Mouse (Mus musculus) lung, postnatal 0 days (tissue): Measurements from ENCODE around the gene Pex10. TPM values are rescaled to one million over a fixed set of nuclear protein-coding genes. Genes with fewer than 3 reads are reported as not detected.

Experiments
- ATAC-seq: fragments of 200-750 bp; cut with Nextera tagmentation; 2 replicates; pipeline ENCODE4 v1.8.0; 2017; ENCODE audit warnings: moderate library complexity
- DNase-seq: peaks from one replicate; pipeline ENCODE4 v3.0.0-alpha.2; 2016; ENCODE audit warnings: low spot score
- H3K27ac ChIP-seq: fragments of 300-500 bp; sonication (generic); 2 replicates; pipeline ENCODE4 v1.5.1; 2014; ENCODE audit warnings: antibody characterized with exemption, mild to moderate bottlenecking, low read length, mixed read lengths
- H3K27me3 ChIP-seq: fragments of 300-500 bp; sonication (generic); replicated peaks from 2 replicates; pipeline ENCODE4 v1.6.1; 2014; ENCODE audit warnings: low read length, mixed read lengths; ENCODE audit not compliant: insufficient read depth
- H3K36me3 ChIP-seq: fragments of 300-500 bp; sonication (generic); 2 replicates; pipeline ENCODE4 v1.6.1; 2014; ENCODE audit warnings: low read length, mixed read lengths; ENCODE audit not compliant: insufficient read depth
- H3K4me1 ChIP-seq: fragments of 300-500 bp; sonication (generic); 2 replicates; pipeline ENCODE4 v1.6.1; 2014; ENCODE audit warnings: antibody characterized with exemption, low read depth, low read length, mixed read lengths; ENCODE audit not compliant: insufficient read depth
- H3K4me2 ChIP-seq: fragments of 300-500 bp; sonication (generic); replicated peaks from 2 replicates; pipeline ENCODE4 v1.6.1; 2014; ENCODE audit warnings: low read depth, mild to moderate bottlenecking, low read length, moderate library complexity, mixed read lengths
- H3K4me3 ChIP-seq: fragments of 300-500 bp; sonication (generic); 2 replicates; pipeline ENCODE4 v1.5.1; 2014; ENCODE audit warnings: low read depth, low read length
- H3K9ac ChIP-seq: fragments of 300-500 bp; sonication (generic); replicated peaks from 2 replicates; pipeline ENCODE4 v1.6.1; 2014; ENCODE audit warnings: low read depth, mild to moderate bottlenecking
- H3K9me3 ChIP-seq: fragments of 300-500 bp; sonication (generic); 2 replicates; pipeline ENCODE4 v1.6.1; 2016; ENCODE audit warnings: low read length, mixed read lengths
- CTCF ChIP-seq: IDR thresholded peaks from 2 replicates; pipeline ENCODE4 v1.5.1; 2016; ENCODE audit warnings: antibody characterized with exemption, mild to moderate bottlenecking
- EP300 ChIP-seq: IDR thresholded peaks from 2 replicates; pipeline ENCODE4 v1.6.1; 2016; ENCODE audit warnings: antibody characterized with exemption, mild to moderate bottlenecking, control low read depth
- WGBS: fragments of 180-500 bp; shearing (Covaris S2); extraction: QIAGEN DNeasy Blood & Tissue Kit; methylation state at CpG from one replicate; pipeline ENCODE4 v1.1.7; 2014; 5-methylcytosine and 5-hydroxymethylcytosine counted together
- polyA plus RNA-seq: library from polyadenylated mRNA; unstranded; fragments of >200 nt; fragmentation: Nextera tagmentation; extraction: Ambion mirVana; gene quantifications from 2 replicates; pipeline ENCODE4 v1.2.1, GENCODE M21; 2015

The Pex10 gene
- polyA plus RNA-seq, 1 experiment from 2014 or later = 19.4 TPM

DNA sequence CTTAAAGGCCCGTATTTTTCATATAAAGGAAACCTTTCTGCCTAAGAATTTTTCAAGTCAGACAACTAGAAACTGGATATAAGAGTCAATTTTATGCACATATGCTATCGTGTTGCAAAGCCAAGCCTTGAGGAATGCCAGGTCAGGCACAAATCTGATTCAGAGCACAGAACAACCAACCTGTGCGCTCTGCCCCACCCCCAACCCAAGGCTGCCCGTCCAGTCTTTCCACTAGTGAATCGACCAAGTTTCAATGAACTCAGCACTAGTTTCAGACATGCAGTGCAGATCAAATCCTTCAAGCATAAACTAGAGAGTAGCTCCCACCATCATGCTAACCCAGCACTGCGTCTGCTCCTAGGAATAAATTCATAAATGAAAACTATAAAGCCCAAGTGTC lies 12.8 kb downstream of the Pex10 start:
- H3K4me3 ChIP-seq = no peak overlapping the region
- peaks cover 4% of the 10 kb centered on the region; the same call in 1 of the 2 replicates for H3K4me1 ChIP-seq
- TF ChIP-seq EP300 (no peak), CTCF (no peak)
- no peaks in the 10 kb centered on the region for H3K27me3 ChIP-seq
- H3K36me3 ChIP-seq = peaks cover 26% of the 10 kb centered on the region
- ATAC-seq (no peak), DNase-seq (no peak)
- H3K9ac ChIP-seq = no peak overlapping the region
- H3K4me2 ChIP-seq = no peak overlapping the region
- WGBS = 64% methylated on average over 6 of the region's 6 CpGs
- H3K27ac ChIP-seq = no peak overlapping the region
- H3K9me3 ChIP-seq = no peaks in the 10 kb centered on the region

DNA sequence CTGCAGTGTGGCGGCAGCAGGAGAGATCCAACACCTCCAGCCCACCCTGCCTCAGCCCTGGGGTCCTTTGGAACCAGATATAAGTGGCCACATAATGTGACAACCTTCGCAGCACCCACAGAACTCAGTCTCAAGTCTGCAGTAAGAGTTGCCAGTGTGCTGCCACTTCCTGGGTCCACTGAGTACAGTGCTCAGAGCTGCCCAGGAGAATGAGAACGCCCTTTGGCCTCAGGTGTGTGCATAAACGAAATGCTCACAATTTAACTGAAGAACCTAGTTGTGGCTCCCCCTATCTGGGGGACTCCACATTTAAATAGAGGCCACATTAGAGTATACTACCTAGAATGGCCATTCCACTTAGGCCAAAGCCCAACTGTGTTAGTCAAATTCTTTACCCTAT lies 16.7 kb downstream of the Pex10 start:
- H3K9me3 ChIP-seq = no peaks in the 10 kb centered on the region
- ATAC-seq = no peak
- no peak for DNase-seq
- H3K4me3 ChIP-seq = no peak overlapping the region
- peaks cover 7% of the 10 kb centered on the region; the same call in 1 of the 2 replicates for H3K36me3 ChIP-seq
- peaks cover 18% of the 10 kb centered on the region for H3K4me1 ChIP-seq
- TF ChIP-seq EP300 = no peak
- no peak for TF ChIP-seq CTCF
- H3K9ac ChIP-seq = no peak overlapping the region
- WGBS = 86% methylated on average over 4 of the region's 4 CpGs
- no peak overlapping the region for H3K27ac ChIP-seq
- H3K27me3 ChIP-seq = no peaks in the 10 kb centered on the region
- no peak overlapping the region for H3K4me2 ChIP-seq

GRCm38 (mm10) chr4:155084351-155084750 lies 17.5 kb downstream of the Pex10 start:
- Histone ChIP-seq H3K4me3 (no peak overlapping the region), H3K9ac (peak overlapping the region; percentile 16; the same call in 1 of the 2 replicates), H3K4me2 (0 out of 2 replicates have a peak overlapping the region, but pooled peaks have one; percentile 85), H3K27ac (no peak overlapping the region), H3K27me3 (no peaks in the 10 kb centered on the region), H3K4me1 (peaks cover 18% of the 10 kb centered on the region), H3K9me3 (no peaks in the 10 kb centered on the region), H3K36me3 (0 out of 2 replicates have a peak, but pooled peaks cover 4% of the 10 kb centered on the region)
- TF ChIP-seq EP300 = no peak
- TF ChIP-seq CTCF = no peak
- 87% methylated on average over 7 of the region's 7 CpGs for WGBS
- no peak for ATAC-seq
- DNase-seq = no peak

DNA sequence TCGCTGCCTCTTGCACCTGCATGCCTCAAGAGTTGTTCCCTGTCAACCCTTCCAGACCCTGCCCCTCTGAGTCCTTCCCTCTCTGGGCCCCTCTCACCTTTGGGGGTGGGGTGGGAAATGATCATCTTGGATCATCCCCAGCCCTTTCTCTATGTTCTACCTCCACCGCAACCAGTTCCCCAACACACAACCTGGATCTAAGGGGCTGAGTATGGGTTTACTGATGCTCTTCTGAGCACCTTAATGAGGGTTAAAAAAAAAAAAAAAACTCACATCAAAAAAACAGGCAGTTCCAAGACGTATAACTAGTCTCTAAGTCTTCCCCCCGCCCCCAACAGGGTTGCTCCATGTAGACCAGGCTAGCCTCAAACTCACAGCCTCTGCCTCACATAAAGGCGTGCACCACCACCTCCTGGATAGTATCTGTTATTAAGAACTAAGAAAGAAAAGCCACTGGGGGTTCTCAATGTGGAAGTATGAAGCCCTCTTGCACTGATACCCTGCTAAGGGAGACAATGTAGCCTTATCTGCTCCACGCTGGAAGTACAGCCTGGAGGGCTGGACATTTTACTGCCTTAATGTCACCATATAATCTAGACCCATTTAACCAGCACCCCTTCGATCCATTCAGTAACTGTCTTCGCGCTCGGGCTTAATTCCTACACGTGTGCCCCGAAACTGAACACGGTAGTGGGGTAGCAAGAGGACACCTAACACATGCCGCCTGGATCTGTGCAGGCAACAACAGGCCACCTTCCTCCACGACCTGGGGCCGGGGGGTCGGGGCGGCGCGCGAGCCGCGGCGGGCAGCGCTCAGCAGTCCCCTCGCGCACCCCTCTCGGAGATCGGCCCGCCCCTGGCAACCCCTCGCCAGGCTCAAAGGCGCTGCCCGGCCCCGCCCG lies 18.6 kb downstream of the Pex10 start:
- Histone ChIP-seq H3K36me3 (0 out of 2 replicates have a peak, but pooled peaks cover 3% of the 10 kb centered on the region), H3K4me1 (peaks cover 18% of the 10 kb centered on the region), H3K9me3 (no peaks in the 10 kb centered on the region), H3K27ac (peak overlapping the region; percentile 89), H3K9ac (peak overlapping the region; percentile 87), H3K4me3 (peak overlapping the region; percentile 90), H3K27me3 (no peaks in the 10 kb centered on the region), H3K4me2 (peak overlapping the region; percentile 85)
- no peak for DNase-seq
- ATAC-seq = peak; percentile 69
- TF ChIP-seq CTCF (0 out of 2 replicates have a peak, but pooled peaks have one; percentile 8), EP300 (no peak)
- WGBS = 6% methylated on average over 30 of the region's 35 CpGs

- H3K27ac ChIP-seq = peak within 1 kb of the TSS; percentile 89
- no peaks in the 10 kb centered on the region for H3K36me3 ChIP-seq
- no peaks in the 10 kb centered on the region for H3K27me3 ChIP-seq
- H3K9ac ChIP-seq = peak within 1 kb of the TSS; percentile 87
- ATAC-seq (peak; percentile 99), DNase-seq (peak; percentile 100)
- under 1% methylated on average over 57 of the region's 85 CpGs for WGBS
- peak within 1 kb of the TSS; percentile 90 for H3K4me3 ChIP-seq
- H3K4me1 ChIP-seq = peaks cover 18% of the 10 kb centered on the region
- H3K9me3 ChIP-seq = no peaks in the 10 kb centered on the region
- no peak for TF ChIP-seq CTCF
- no peak for TF ChIP-seq EP300
- peak within 1 kb of the TSS; percentile 85 for H3K4me2 ChIP-seq
These were observed 19.6 kb downstream of the Pex10 start, which contains the start of the genes Rer1 and Morn1 for GRCm38 (mm10) chr4:155086108-155087024. Rer1 (minus strand) TSS chr4:155086382. Morn1 (plus strand) TSS chr4:155086577.
